Mouse (Mus musculus): ENCODE measurements around the gene Dnajb6. TPM values are rescaled to one million over a fixed set of nuclear protein-coding genes. Genes with fewer than 3 reads are reported as not detected.

Dnajb6 gene
- polyA plus RNA-seq, 1 experiment from 2014 or later, result 329 TPM

DNA sequence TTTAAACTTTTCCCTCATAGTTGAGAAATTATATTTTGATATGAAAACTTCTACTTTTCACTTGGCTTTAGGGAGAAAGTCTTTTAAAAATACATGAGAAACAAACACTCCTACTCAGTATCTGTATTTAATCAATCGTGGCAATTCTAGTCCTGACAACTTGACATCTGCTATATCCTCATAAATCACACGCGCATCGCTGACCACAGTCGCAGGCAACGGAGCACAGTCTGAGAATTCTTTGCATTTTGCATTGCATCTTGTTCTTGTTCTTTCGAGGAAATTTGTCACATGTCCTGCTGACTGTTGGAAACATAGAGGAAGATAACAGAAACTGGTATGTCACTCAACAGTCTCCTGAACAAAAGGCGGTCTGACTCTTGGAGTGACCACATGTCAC, 116.9 kb downstream of the Dnajb6 start:
- Histone ChIP-seq H3K27me3 (replicated peaks; ENCODE audit: control insufficient read depth, insufficient read depth, low read length) (no peaks in the 10 kb centered on the region), H3K27ac (ENCODE audit: low read length) (no peak overlapping the region), H3K9ac (replicated peaks; ENCODE audit: low read depth, low read length) (no peak overlapping the region), H3K36me3 (ENCODE audit: control insufficient read depth, insufficient read depth) (no peaks in the 10 kb centered on the region), H3K9me3 (ENCODE audit: control insufficient read depth, low read length) (no peaks in the 10 kb centered on the region), H3K4me3 (replicated peaks; ENCODE audit: low read length) (no peak overlapping the region), H3K4me1 (replicated peaks; ENCODE audit: control insufficient read depth, insufficient read depth, low read length) (no peaks in the 10 kb centered on the region), H3K4me2 (ENCODE audit: low read length) (no peak overlapping the region)
- WGBS, result 79% methylated on average over 8 of the region's 8 CpGs
- ATAC-seq, result no peak

DNA sequence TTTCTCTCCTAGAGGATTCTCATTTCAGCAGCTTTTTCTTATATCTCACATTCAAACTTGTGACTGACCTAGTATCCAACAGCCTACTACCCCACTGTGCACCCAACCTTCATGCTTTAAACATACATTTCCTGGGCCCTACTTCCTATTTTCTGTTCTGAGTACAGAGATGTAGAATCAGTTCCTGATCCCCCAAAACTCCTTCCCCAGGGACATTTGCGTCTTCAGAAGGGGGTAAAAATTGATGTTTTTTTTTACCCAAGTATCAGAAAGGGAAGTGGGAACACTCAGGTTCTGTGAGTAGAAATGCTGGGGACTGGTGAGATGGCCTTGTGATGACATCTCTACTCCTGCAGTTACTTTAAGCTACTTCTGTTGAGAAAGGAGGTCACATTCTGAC, 117.5 kb downstream of the Dnajb6 start:
- Histone ChIP-seq H3K4me3 (replicated peaks; ENCODE audit: low read length) (no peak overlapping the region), H3K27ac (ENCODE audit: low read length) (no peak overlapping the region), H3K9ac (replicated peaks; ENCODE audit: low read depth, low read length) (no peak overlapping the region), H3K36me3 (ENCODE audit: control insufficient read depth, insufficient read depth) (no peaks in the 10 kb centered on the region), H3K4me1 (replicated peaks; ENCODE audit: control insufficient read depth, insufficient read depth, low read length) (no peaks in the 10 kb centered on the region), H3K27me3 (replicated peaks; ENCODE audit: control insufficient read depth, insufficient read depth, low read length) (no peaks in the 10 kb centered on the region), H3K9me3 (ENCODE audit: control insufficient read depth, low read length) (no peaks in the 10 kb centered on the region), H3K4me2 (ENCODE audit: low read length) (no peak overlapping the region)
- no peak for ATAC-seq
- 89% methylated on average over 1 of the region's 1 CpGs for WGBS

DNA sequence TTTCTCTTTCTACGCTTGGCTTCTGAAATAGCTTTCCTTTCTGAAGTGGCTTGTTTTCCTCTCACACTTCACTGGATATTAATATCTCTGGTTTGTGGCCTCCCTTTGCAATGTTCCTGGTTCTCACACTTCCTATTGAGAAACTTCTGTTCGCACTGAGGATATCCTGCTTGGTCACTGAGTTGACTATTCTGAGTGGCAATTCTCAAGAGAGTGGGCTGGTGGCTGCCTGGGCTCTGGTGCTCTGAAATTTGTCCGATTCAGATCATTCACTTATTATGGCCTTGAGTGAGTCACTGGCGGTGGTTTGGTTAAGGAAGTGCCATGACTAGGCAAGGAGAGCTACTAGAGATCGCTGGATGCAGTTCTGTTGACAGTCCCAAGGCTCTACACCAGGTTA, 118.9 kb downstream of the Dnajb6 start:
- H3K9ac ChIP-seq (replicated peaks; ENCODE audit: low read depth, low read length), result no peak overlapping the region
- no peak overlapping the region for H3K4me2 ChIP-seq (ENCODE audit: low read length)
- 86% methylated on average over 5 of the region's 5 CpGs for WGBS
- ATAC-seq, result no peak
- no peak overlapping the region for H3K27ac ChIP-seq (ENCODE audit: low read length)
- no peaks in the 10 kb centered on the region for H3K9me3 ChIP-seq (ENCODE audit: control insufficient read depth, low read length)
- H3K4me1 ChIP-seq (replicated peaks; ENCODE audit: control insufficient read depth, insufficient read depth, low read length), result no peaks in the 10 kb centered on the region
- H3K4me3 ChIP-seq (replicated peaks; ENCODE audit: low read length), result no peak overlapping the region
- no peaks in the 10 kb centered on the region for H3K36me3 ChIP-seq (ENCODE audit: control insufficient read depth, insufficient read depth)
- no peaks in the 10 kb centered on the region for H3K27me3 ChIP-seq (replicated peaks; ENCODE audit: control insufficient read depth, insufficient read depth, low read length)

DNA sequence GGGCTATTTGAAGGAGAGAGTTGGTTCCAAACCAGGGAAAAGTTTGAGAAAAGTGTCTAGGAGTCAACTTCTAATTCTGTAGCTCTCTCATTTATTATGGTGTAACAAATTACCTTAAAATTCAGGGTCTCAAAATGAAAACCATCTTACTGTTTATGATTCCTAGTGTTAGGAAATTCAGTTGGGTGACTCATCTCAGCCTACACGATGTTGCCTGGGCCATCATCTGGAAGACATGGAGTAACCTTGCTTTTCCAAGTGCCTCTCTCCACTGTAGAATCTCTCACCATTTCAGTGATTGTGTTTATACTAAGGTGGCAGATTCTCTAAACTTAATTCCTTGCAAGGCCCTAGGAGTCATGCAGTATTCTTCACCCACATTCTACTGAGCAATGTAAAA, 119.5 kb downstream of the Dnajb6 start:
- no peak for ATAC-seq
- Histone ChIP-seq H3K4me2 (ENCODE audit: low read length) (no peak overlapping the region), H3K27ac (ENCODE audit: low read length) (no peak overlapping the region), H3K27me3 (replicated peaks; ENCODE audit: control insufficient read depth, insufficient read depth, low read length) (no peaks in the 10 kb centered on the region), H3K4me1 (replicated peaks; ENCODE audit: control insufficient read depth, insufficient read depth, low read length) (no peaks in the 10 kb centered on the region), H3K9me3 (ENCODE audit: control insufficient read depth, low read length) (no peaks in the 10 kb centered on the region), H3K9ac (replicated peaks; ENCODE audit: low read depth, low read length) (no peak overlapping the region), H3K4me3 (replicated peaks; ENCODE audit: low read length) (no peak overlapping the region), H3K36me3 (ENCODE audit: control insufficient read depth, insufficient read depth) (no peaks in the 10 kb centered on the region)
- WGBS, result 81% methylated on average over 1 of the region's 1 CpGs

DNA sequence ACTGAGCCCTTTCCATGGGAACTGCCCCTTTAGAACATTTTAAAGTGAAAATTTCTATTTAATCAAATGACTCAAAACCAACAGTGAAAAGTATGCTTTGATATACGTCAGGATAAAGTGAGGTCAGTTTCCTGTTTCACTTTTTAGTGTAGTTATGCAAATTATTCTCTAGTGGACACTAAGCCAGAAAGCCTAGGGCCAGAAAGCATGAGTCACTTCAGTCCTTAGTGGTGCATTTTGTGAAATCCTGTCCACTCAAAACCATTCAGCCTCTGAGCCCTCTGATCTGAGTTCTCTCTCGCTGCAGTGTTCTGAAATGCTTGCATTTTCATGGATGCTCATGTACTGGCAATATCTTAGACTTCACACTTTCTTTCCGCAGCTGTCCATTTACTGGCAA, 126.0 kb downstream of the Dnajb6 start:
- no peaks in the 10 kb centered on the region for H3K4me1 ChIP-seq (replicated peaks; ENCODE audit: control insufficient read depth, insufficient read depth, low read length)
- H3K4me2 ChIP-seq (ENCODE audit: low read length), result no peak overlapping the region
- no peaks in the 10 kb centered on the region for H3K36me3 ChIP-seq (ENCODE audit: control insufficient read depth, insufficient read depth)
- no peaks in the 10 kb centered on the region for H3K27me3 ChIP-seq (replicated peaks; ENCODE audit: control insufficient read depth, insufficient read depth, low read length)
- no peak overlapping the region for H3K4me3 ChIP-seq (replicated peaks; ENCODE audit: low read length)
- H3K9ac ChIP-seq (replicated peaks; ENCODE audit: low read depth, low read length), result no peak overlapping the region
- WGBS, result 84% methylated on average over 3 of the region's 3 CpGs
- no peak for ATAC-seq
- H3K27ac ChIP-seq (ENCODE audit: low read length), result no peak overlapping the region
- H3K9me3 ChIP-seq (ENCODE audit: control insufficient read depth, low read length), result no peaks in the 10 kb centered on the region

DNA sequence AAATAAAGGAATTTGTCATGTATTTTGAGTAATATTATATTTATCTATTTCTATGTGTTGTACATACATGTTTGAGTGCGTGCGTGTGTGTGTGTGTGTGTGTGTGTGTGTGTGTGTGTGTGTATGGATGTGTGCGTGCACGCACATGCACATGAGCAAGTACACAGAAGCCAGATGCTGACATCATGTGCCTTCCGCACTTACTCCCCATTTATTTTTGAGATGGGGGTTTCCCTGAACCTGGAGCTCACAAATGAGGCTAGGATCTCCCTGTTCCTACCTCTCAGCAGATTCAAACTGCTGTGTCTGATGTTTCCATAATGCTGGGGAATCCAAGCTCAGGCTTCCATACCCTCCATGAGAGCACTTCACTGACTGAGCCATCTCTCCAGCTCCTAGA, 126.9 kb downstream of the Dnajb6 start:
- 94% methylated on average over 5 of the region's 5 CpGs for WGBS

DNA sequence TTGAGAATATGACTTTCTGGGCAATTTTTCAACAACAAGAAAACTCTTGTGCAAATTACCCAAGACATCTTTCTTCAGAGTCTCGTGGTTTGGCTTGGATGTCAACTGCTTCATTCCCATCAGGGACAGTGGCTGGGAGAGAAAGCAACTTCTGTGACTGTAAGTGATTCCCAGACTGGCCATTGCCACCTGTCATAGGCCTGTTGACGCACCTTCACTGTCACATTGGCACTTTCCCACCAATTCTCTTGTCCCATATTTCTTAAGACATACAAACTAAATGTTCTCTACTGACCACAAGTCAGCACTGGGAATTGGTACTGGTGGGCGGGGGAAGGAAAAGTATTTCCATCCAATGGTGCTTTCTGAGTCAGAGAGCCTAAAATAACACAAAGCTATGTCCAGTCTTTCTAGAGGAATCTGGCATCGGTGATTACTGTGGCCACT, 128.8 kb downstream of the Dnajb6 start:
- no peak overlapping the region for H3K4me2 ChIP-seq (ENCODE audit: low read length)
- no peak overlapping the region for H3K27ac ChIP-seq (ENCODE audit: low read length)
- no peak overlapping the region for H3K4me3 ChIP-seq (replicated peaks; ENCODE audit: low read length)
- ATAC-seq, result no peak
- no peaks in the 10 kb centered on the region for H3K9me3 ChIP-seq (ENCODE audit: control insufficient read depth, low read length)
- no peak overlapping the region for H3K9ac ChIP-seq (replicated peaks; ENCODE audit: low read depth, low read length)
- no peaks in the 10 kb centered on the region for H3K36me3 ChIP-seq (ENCODE audit: control insufficient read depth, insufficient read depth)
- no peaks in the 10 kb centered on the region for H3K27me3 ChIP-seq (replicated peaks; ENCODE audit: control insufficient read depth, insufficient read depth, low read length)
- no peaks in the 10 kb centered on the region for H3K4me1 ChIP-seq (replicated peaks; ENCODE audit: control insufficient read depth, insufficient read depth, low read length)
- 87% methylated on average over 4 of the region's 4 CpGs for WGBS

More for the DNA sequence above, 126.9 kb downstream of the Dnajb6 start:
- Histone ChIP-seq H3K27me3 (replicated peaks; ENCODE audit: control insufficient read depth, insufficient read depth, low read length) (no peaks in the 10 kb centered on the region), H3K9me3 (ENCODE audit: control insufficient read depth, low read length) (no peaks in the 10 kb centered on the region), H3K4me2 (ENCODE audit: low read length) (no peak overlapping the region), H3K4me1 (replicated peaks; ENCODE audit: control insufficient read depth, insufficient read depth, low read length) (no peaks in the 10 kb centered on the region), H3K27ac (ENCODE audit: low read length) (no peak overlapping the region), H3K9ac (replicated peaks; ENCODE audit: low read depth, low read length) (no peak overlapping the region), H3K36me3 (ENCODE audit: control insufficient read depth, insufficient read depth) (no peaks in the 10 kb centered on the region), H3K4me3 (replicated peaks; ENCODE audit: low read length) (no peak overlapping the region)
- ATAC-seq, result no peak

DNA sequence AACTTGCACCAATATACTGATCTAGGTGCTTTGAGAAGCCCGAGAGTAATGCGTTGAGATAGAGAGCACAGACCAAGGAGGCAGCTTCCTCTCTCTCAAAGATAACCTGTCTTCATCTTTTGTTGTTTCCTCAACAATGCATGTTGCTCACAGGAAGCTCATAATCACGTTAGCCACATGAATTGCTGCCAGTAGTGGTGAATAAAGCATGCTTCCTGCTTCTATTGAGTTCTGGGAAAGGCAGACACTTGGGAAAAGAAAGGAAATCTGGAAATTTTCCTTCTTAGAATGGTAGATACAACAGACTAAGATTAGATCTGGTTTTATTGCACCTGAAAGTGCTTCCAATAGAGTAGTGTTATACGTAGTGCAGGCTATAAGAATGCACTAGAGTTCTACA, 129.5 kb downstream of the Dnajb6 start:
- Histone ChIP-seq H3K9ac (replicated peaks; ENCODE audit: low read depth, low read length) (no peak overlapping the region), H3K27ac (ENCODE audit: low read length) (no peak overlapping the region), H3K27me3 (replicated peaks; ENCODE audit: control insufficient read depth, insufficient read depth, low read length) (no peaks in the 10 kb centered on the region), H3K4me3 (replicated peaks; ENCODE audit: low read length) (no peak overlapping the region), H3K4me1 (replicated peaks; ENCODE audit: control insufficient read depth, insufficient read depth, low read length) (no peaks in the 10 kb centered on the region), H3K9me3 (ENCODE audit: control insufficient read depth, low read length) (no peaks in the 10 kb centered on the region), H3K4me2 (ENCODE audit: low read length) (no peak overlapping the region), H3K36me3 (ENCODE audit: control insufficient read depth, insufficient read depth) (no peaks in the 10 kb centered on the region)
- no peak for ATAC-seq
- WGBS, result 51% methylated on average over 4 of the region's 4 CpGs

Other genes starting within 250 kb of the Dnajb6 start
- gene Ube3c, start 166.4 kb upstream of the Dnajb6 start, polyA plus RNA-seq (2015; fragmentation: Nextera tagmentation; extraction: Ambion mirVana), result 31.6 and 32.8 TPM in 2 replicates
- not detected in 2 replicates for gene Gm5129, start 248 bp downstream of the Dnajb6 start, polyA plus RNA-seq (2015; fragmentation: Nextera tagmentation; extraction: Ambion mirVana)

All from forebrain, embryonic 16.5 days (tissue).